Mouse (Mus musculus) bone marrow macrophage, adult 2 months (primary cell): ENCODE measurements around the gene 1190005I06Rik. TPM values are rescaled to one million over a fixed set of nuclear protein-coding genes. Genes with fewer than 3 reads are reported as not detected.

Experiments used
- H3K27ac ChIP-seq: 2 replicates; pipeline ENCODE4 v1.5.1; 2012; ENCODE audit warnings: low read depth, low read length; ENCODE audit not compliant: insufficient read depth
- H3K4me1 ChIP-seq: 2 replicates; pipeline ENCODE4 v1.6.1; 2012; ENCODE audit warnings: low read length; ENCODE audit not compliant: control insufficient read depth, insufficient read depth
- H3K4me3 ChIP-seq: 2 replicates; pipeline ENCODE4 v1.5.1; 2012; ENCODE audit warnings: mild to moderate bottlenecking, low read length, moderate library complexity; ENCODE audit not compliant: insufficient read depth
- CTCF ChIP-seq: IDR thresholded peaks from 2 replicates; pipeline ENCODE4 v1.5.1; 2012; ENCODE audit warnings: low read depth, mild to moderate bottlenecking, low read length, moderate library complexity
- POLR2A ChIP-seq: IDR thresholded peaks from 2 replicates; pipeline ENCODE4 v1.6.1; 2012; ENCODE audit warnings: mild to moderate bottlenecking, low read depth, low read length, borderline replicate concordance
- polyA plus RNA-seq: library from polyadenylated mRNA; stranded (reverse); fragments of >200 nt; gene quantifications from 2 replicates; pipeline ENCODE4 v1.2.4, GENCODE M21; 2012; ENCODE audit not compliant: missing spikeins, insufficient read depth, insufficient read length

Gene 1190005I06Rik
- polyA plus RNA-seq, 1 experiment: 1.1 TPM

DNA sequence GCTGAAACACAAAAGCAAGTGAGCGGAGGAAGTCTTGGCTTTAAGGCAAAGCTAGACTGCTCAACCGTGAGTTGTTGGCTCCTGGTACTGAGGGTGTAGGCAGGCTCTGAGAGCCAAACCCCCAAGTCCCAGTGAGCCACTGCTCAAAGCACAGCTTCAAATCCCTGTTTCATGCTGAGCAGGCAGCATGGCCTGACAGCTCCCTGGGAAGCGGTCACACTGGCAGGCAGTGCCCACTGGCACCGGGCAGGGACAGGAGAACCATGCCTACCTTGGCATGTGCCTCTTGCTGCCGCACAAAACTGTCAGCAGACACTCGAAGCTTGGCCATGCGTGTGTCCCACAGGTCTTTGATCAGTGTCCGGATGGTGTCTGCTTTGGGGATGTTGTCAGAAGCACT is 65.6 kb downstream of the 1190005I06Rik start:
- no peaks in the 10 kb centered on the region for H3K4me1 ChIP-seq
- no peak overlapping the region for H3K27ac ChIP-seq
- TF ChIP-seq POLR2A: no peak
- TF ChIP-seq CTCF: no peak
- no peak overlapping the region for H3K4me3 ChIP-seq

GRCm38 (mm10) chr8:120581329-120581728 is 66.1 kb downstream of the 1190005I06Rik start:
- Histone ChIP-seq H3K4me1 (no peaks in the 10 kb centered on the region), H3K4me3 (no peak overlapping the region), H3K27ac (no peak overlapping the region)
- TF ChIP-seq CTCF (no peak), POLR2A (no peak)

- Histone ChIP-seq H3K4me3 (no peak overlapping the region), H3K27ac (no peak overlapping the region), H3K4me1 (no peaks in the 10 kb centered on the region)
- TF ChIP-seq CTCF (no peak), POLR2A (no peak)
These were observed 67.0 kb downstream of the 1190005I06Rik start for GRCm38 (mm10) chr8:120580336-120581000.

- Histone ChIP-seq H3K4me1 (peaks cover 8% of the 10 kb centered on the region), H3K27ac (no peak overlapping the region), H3K4me3 (no peak overlapping the region)
- TF ChIP-seq POLR2A: no peak
- no peak for TF ChIP-seq CTCF
These were observed 69.6 kb downstream of the 1190005I06Rik start for GRCm38 (mm10) chr8:120577821-120578220.

DNA sequence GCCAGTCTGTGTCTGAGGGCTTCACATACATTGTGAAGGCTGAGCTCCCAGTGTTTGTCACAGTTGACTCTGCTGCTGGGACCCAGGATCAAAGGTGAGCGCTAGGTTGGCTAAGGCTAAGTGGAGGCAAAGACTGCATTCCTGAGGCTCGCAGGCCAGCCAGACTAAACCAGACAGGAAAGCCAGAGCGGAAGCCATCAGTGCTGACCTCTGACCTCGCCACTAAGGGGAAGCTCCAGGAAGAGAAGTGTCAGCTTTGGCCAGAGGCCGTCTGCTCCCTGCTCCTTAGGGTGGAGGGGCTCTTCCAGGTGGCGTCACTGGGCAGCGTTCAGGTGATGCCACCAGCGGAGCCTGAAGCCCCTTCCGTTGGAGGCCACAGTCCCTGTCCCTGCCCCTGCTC is 71.6 kb downstream of the 1190005I06Rik start:
- TF ChIP-seq CTCF (no peak), POLR2A (no peak)
- H3K4me1 ChIP-seq: peaks cover 18% of the 10 kb centered on the region
- H3K4me3 ChIP-seq: no peak overlapping the region
- no peak overlapping the region for H3K27ac ChIP-seq

- H3K4me3 ChIP-seq: no peak overlapping the region
- TF ChIP-seq POLR2A (no peak), CTCF (no peak)
- peaks cover 21% of the 10 kb centered on the region for H3K4me1 ChIP-seq
- H3K27ac ChIP-seq: no peak overlapping the region
These were observed 72.5 kb downstream of the 1190005I06Rik start for GRCm38 (mm10) chr8:120574941-120575340.

GRCm38 (mm10) chr8:120573866-120574265 is 73.6 kb downstream of the 1190005I06Rik start:
- no peak overlapping the region for H3K27ac ChIP-seq
- TF ChIP-seq CTCF (no peak), POLR2A (no peak)
- H3K4me3 ChIP-seq: no peak overlapping the region
- peaks cover 21% of the 10 kb centered on the region for H3K4me1 ChIP-seq

- no peak for TF ChIP-seq POLR2A
- no peak for TF ChIP-seq CTCF
- Histone ChIP-seq H3K4me3 (no peak overlapping the region), H3K27ac (peak overlapping the region; percentile 78), H3K4me1 (peaks cover 21% of the 10 kb centered on the region)
These were observed 74.9 kb downstream of the 1190005I06Rik start for GRCm38 (mm10) chr8:120572534-120572933.

DNA sequence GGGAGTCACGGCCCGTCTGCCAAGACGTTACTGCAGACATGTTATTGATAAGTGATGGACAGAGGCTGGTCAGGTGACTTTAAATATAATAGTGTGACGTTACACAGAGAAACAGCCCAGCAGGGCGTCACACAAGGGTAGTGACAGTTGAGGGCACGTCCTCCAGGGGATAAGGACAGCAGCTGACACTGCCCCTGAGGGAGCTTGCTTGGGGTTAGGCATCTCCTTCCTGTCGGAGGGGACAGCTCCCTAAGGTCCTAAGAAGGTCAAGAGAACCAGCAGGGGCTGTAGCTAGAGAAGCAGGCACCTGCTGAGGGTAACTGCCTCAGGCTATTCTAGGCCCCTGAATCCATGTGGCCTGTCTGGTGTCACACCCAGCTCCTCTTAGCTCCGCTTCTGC is 75.9 kb downstream of the 1190005I06Rik start:
- no peak overlapping the region for H3K4me3 ChIP-seq
- no peak overlapping the region for H3K27ac ChIP-seq
- peaks cover 21% of the 10 kb centered on the region for H3K4me1 ChIP-seq
- TF ChIP-seq POLR2A (no peak), CTCF (no peak)

GRCm38 (mm10) chr8:120569939-120570715 is 77.3 kb downstream of the 1190005I06Rik start:
- Histone ChIP-seq H3K27ac (no peak overlapping the region), H3K4me1 (peaks cover 30% of the 10 kb centered on the region), H3K4me3 (no peak overlapping the region)
- TF ChIP-seq CTCF (peak; percentile 78), POLR2A (no peak)
